Mouse (Mus musculus): ENCODE measurements around the gene Olfr1459. TPM values are rescaled to one million over a fixed set of nuclear protein-coding genes. Genes with fewer than 3 reads are reported as not detected.

The Olfr1459 gene
- not detected in 2 replicates for polyA plus RNA-seq (2021; fragmentation: Nextera tagmentation)
- long read RNA-seq, experiment 1 = 0 reads
- long read RNA-seq, experiment 2 = 0 reads

GRCm38 (mm10) chr19:13149449-13149848 lies at the start of gene Olfr1459:
Olfr1459 (minus strand) TSS chr19:13149549.

GRCm38 (mm10) chr19:13185434-13185833 lies 36.1 kb upstream of the Olfr1459 start, which contains the start of gene Olfr1462:
Olfr1462 (plus strand) TSS chr19:13185734.

GRCm38 (mm10) chr19:13162700-13163099 lies 13.4 kb upstream of the Olfr1459 start, which contains the start of gene Olfr1461:
Olfr1461 (plus strand) TSS chr19:13163000.

GRCm38 (mm10) chr19:13106675-13107074 lies 42.7 kb downstream of the Olfr1459 start, which contains the start of gene Olfr1458:
Olfr1458 (minus strand) TSS chr19:13106775.

GRCm38 (mm10) chr19:13097791-13098190 lies 51.6 kb downstream of the Olfr1459 start, which contains the start of gene Olfr1457:
Olfr1457 (minus strand) TSS chr19:13097891.

Other genes starting within 250 kb of the Olfr1459 start
- not detected in 2 replicates for gene Olfr1447, start 245.8 kb downstream of the Olfr1459 start, polyA plus RNA-seq (2021; fragmentation: Nextera tagmentation)
- not detected in 2 replicates for gene Olfr1448, start 225.1 kb downstream of the Olfr1459 start, polyA plus RNA-seq (2021; fragmentation: Nextera tagmentation)
- not detected in 2 replicates for gene Olfr1449, start 218.7 kb downstream of the Olfr1459 start, polyA plus RNA-seq (2021; fragmentation: Nextera tagmentation)
- gene Olfr1450, start 199.3 kb downstream of the Olfr1459 start, polyA plus RNA-seq (2021; fragmentation: Nextera tagmentation) = not detected in 2 replicates
- not detected in 2 replicates for gene Olfr1451, start 154.5 kb downstream of the Olfr1459 start, polyA plus RNA-seq (2021; fragmentation: Nextera tagmentation)
- not detected in 2 replicates for gene Olfr1453, start 121.2 kb downstream of the Olfr1459 start, polyA plus RNA-seq (2021; fragmentation: Nextera tagmentation)
- not detected in 2 replicates for gene Olfr1454, start 88.9 kb downstream of the Olfr1459 start, polyA plus RNA-seq (2021; fragmentation: Nextera tagmentation)
- not detected in 2 replicates for gene Olfr1457, start 51.7 kb downstream of the Olfr1459 start, polyA plus RNA-seq (2021; fragmentation: Nextera tagmentation)
- gene Olfr1458, start 42.8 kb downstream of the Olfr1459 start, polyA plus RNA-seq (2021; fragmentation: Nextera tagmentation) = not detected in 2 replicates
- gene Olfr1461, start 13.5 kb upstream of the Olfr1459 start, polyA plus RNA-seq (2021; fragmentation: Nextera tagmentation) = not detected in 2 replicates
- not detected in 2 replicates for gene Olfr1462, start 36.2 kb upstream of the Olfr1459 start, polyA plus RNA-seq (2021; fragmentation: Nextera tagmentation)
- not detected in 2 replicates for gene Olfr1463, start 81.8 kb upstream of the Olfr1459 start, polyA plus RNA-seq (2021; fragmentation: Nextera tagmentation)
- not detected in 2 replicates for gene Olfr1465, start 166.0 kb upstream of the Olfr1459 start, polyA plus RNA-seq (2021; fragmentation: Nextera tagmentation)
- not detected in 2 replicates for gene Olfr1466, start 189.3 kb upstream of the Olfr1459 start, polyA plus RNA-seq (2021; fragmentation: Nextera tagmentation)
- not detected in 2 replicates for gene Olfr1467, start 212.7 kb upstream of the Olfr1459 start, polyA plus RNA-seq (2021; fragmentation: Nextera tagmentation)

Data from layer of hippocampus, adult 6 months (tissue).